Mouse (Mus musculus) ovary, postnatal 10 days (tissue): ENCODE measurements around the gene E4f1.

ENCODE experiments used
- DNase-seq: peaks from one replicate; pipeline ENCODE4 v3.0.0; 2022; ENCODE audit warnings: low spot score

E4f1 gene

GRCm38 (mm10) chr17:24481027-24481815 lies 11.1 kb upstream of the E4f1 start:
- DNase-seq, result no peak

GRCm38 (mm10) chr17:24480201-24480826 lies 10.2 kb upstream of the E4f1 start:
- DNase-seq, result no peak

DNA sequence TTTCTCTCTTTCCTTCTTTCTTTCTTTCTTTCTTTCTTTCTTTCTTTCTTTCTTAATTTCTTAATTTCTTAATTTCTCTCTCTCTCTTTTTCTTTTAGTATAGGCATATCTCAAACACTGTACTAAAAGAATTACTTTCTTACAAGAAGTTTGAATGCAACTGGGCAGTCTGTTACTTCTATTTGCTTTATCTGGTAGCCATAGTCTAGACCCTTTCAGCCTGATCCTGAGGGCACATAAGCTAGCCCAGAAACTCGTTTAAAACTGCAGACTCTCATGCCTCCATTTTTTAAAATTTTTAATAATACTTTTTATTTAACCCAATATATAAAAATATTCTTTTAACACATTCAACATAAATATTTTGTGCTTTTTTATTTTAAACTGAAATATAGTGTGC lies 9.3 kb upstream of the E4f1 start:
- no peak for DNase-seq

DNA sequence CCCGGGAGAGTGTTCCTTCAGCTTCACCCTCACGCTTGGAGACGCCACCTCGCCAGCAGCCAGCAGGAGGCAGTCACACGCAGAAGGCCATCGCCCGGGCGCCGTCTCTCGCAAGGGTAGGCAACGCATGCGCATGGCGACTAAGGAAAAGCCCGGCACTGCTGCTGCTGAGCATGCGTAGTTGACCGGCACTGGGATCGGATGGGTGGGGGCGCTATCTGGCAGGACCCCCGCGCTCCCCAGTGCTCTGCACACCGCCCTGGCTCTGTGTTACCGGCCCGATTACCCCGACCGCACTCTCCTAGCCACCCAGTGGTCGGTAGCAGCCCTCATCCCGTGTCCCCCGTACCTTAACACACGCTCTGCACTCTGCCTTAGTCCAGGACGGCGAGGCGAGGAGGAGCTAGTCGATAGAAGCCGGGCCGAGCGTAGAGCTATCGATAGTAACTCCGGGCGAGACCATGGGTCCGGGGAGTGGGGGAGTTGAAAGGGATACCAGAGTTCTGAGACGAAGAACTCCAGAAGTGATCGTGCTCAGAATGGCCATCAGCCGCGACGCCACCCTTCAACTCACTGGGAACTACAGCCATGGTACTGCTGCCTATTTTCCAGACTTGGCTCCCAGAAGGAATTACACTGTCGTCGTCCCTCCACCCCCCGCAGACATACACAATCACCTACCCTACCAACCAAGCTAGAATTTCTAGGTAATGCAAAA lies 8.7 kb upstream of the E4f1 start, which contains the start of gene Mlst8:
TSS of gene Mlst8 (minus strand) at position 416 of the 718 bp plus-strand sequence.
- DNase-seq, result peak; percentile 97

DNA sequence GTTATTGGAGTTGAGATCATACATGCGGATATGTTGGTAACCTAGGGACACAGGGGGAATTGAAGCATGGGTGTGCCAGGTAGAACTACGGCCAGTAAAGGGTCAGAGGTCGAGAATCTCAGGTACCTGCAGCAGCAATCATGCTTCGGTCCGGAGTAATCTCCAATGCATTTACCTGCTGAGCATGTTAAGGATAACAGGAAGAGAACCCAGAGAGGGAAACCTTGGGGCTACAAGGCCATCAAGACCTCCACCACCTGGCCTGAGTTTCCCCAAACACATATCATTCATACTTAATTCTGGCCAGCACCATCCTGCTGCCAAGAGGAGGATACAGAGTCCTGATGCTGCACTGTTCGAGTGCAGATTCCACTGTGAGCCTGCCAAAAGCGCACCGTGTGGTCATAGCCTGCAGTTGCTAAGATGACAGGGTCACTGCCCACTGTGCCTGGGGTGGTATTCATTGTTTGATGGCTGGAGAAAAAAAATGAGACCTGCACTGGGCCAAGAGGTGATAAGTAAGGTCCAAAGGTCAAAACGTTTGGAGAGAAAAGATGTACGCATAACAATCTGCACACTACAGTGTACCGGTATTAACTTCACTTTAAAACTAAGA lies 8.0 kb upstream of the E4f1 start:
- no peak for DNase-seq

DNA sequence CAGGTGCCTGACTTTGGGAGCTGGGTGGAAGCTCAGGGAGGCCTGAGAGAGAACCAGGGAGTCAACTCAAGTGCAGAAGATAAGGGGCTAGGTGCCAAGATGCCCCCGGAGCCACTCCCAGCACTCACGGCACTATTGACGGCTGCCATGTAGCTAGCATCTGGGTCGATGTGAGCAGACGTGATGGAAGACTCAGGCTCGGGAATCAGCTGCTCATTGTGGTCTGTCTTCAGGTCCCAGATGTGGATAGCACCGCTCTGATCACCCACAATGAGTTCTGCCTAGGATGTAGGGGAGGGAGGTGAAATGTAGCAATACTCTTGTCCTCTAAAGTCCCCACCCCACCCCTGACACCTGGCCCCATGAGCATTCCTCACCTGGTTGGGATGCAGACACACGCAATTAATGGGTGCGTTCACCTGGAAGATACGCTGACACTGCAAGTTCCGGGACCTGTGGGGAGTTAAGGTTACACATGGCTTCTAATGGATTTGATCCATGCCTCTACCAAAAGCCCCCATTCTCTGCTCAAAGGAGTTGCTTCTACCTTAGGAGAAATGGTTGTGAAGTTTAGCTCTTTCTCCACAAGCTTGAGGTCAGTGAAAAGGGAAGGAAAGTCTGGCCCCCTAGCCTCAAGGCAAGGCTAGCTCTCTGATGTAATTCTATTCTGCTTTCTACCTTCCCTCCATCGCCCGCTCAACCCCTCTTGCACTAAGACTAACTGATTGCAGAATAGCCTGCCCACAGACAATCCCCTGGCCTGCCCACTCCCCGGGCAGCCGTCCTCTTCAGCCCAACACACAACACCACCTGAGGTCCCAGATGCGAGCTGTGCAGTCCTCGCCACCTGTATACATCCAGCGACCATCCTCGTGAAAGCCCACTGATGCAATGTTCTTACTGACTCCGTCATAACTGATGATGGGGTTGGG lies 7.2 kb upstream of the E4f1 start:
- DNase-seq, result no peak

GRCm38 (mm10) chr17:24476022-24476776 lies 6.1 kb upstream of the E4f1 start:
- no peak for DNase-seq

DNA sequence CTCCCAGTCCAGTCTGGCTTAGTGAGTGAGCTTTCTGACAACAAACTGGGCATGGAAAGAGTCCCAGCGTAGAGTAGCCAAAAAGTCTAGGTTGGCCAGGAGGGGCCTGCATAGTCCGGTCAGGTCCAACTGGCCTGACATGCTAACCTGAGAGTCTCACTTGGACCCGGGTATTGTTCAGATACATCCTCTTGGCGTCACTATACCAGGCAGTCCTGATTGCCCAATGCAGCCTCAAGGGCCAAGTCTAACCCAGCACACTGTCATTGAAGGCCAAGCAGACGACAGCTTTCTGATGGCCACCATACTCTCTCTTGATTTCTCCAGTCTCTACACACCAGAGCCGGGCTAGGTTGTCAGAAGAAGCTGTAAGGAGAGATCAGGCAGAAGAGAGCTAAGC lies 5.5 kb upstream of the E4f1 start:
- DNase-seq, result no peak

DNA sequence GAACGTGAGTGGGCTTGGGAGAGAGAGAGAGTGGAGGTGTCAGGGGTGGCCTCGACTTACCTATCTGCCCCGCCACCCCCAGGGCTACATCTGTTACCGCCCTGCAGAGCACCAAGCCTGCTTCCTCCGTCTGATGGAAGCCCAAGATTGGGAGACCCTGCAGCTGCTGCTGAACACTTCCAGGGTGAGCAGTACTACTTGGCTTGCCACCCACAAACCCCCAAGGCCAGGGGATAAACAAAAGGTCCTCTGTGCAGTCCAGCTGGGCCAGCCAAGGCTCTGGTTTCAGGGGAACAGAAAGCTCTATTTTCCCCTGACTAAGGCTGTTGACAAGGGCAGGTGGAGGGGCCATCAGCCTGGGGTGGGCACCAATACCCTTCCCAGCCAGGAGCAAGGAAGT lies 4.4 kb upstream of the E4f1 start:
- DNase-seq, result no peak

- no peak for DNase-seq
Observed at GRCm38 (mm10) chr17:24473612-24474275, 3.6 kb upstream of the E4f1 start, which contains the start of gene Bricd5. TSS of gene Bricd5 (plus strand) at chr17:24473884.

- no peak for DNase-seq
Observed at GRCm38 (mm10) chr17:24472512-24472911, 2.4 kb upstream of the E4f1 start.

- DNase-seq, result no peak
Observed at GRCm38 (mm10) chr17:24470701-24471527, 801 bp upstream of the E4f1 start.

DNA sequence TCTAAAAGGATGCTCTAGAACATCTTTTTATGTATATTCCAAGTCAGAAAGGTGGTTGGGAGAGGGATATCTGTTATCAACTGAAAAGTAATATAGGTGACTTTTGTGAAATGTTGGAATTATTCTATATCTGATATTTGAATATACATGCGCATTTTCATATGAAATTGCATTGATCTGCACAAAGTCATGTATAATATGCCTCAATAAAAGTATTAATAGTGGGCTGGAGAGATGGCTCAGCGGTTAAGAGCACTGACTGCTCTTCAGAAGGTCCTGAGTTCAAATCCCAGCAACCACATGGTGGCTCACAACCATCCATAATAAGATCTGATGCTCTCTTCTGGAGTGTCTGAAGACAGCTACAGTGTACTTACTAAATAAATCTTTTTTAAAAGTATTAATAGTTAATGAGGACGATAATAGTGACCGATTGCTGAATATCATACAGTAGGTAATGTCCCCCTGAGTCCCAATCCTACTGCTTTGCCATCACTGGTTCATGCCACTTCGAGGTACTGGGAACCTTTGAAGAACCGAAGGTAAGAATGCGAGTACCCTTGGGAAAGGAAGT lies 690 bp downstream of the E4f1 start:
- no peak for DNase-seq

- DNase-seq, result no peak
Observed at GRCm38 (mm10) chr17:24468636-24469246, 1.4 kb downstream of the E4f1 start.

DNA sequence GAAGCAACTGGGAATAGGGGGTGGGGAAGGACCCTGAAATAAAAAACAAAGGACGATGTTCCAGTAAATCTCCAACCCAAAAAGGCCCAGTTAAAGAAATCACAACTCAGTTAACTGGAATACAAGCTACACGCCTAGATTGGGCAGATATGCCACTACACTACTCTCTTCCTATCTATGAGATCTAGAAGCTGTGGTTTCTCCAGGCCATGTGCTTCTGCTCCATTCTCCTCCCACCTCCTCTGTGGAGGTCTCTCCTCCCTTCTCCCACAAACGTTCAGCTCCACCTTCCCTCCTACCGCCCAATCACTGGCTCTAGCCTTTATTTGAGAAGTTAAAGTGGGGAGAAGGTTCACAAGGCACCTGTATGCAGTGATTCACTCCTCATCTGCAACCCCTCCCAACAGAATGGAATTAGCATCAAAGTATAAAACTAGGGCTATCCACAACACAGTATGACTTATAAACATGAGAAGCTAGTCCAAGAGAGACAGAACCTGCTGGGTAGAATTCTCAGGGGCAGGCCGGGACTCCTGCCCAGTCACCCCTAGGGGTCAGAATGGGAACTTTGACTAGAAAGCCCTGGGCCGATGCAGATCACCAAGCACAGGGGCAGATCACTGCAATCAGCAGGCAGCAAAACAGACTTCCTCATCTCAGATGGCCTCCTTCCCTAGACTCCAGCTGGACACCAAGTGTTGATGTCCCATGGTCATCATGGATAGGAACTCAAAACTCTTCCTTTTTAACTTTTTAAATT lies 6.6 kb downstream of the E4f1 start:
- no peak for DNase-seq

DNA sequence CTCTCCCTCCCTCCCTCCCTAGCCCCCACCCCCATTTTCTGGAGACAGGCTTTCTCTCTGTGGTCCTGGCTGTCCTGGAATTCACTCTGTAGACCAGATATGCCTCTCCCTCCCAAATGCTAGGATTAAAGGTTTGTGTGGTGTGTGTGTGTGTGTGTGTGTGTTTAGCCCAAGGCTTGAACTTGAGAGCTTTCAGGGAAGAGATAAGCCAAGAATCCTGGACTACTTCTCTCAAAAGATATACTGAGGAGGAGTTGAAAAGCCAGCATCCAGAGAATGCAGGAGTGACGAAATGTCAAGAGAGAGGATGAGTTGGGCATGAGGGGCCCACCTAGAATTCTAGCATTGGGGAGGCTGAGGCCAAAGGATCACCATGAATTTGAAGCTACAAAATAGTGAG lies 7.2 kb downstream of the E4f1 start:
- DNase-seq, result no peak

- no peak for DNase-seq
Observed at GRCm38 (mm10) chr17:24461580-24461979, 8.5 kb downstream of the E4f1 start.
